Mouse (Mus musculus): ENCODE measurements around the gene Lrrfip1. TPM values are rescaled to one million over a fixed set of nuclear protein-coding genes. Genes with fewer than 3 reads are reported as not detected.

The Lrrfip1 gene
- total RNA-seq, 2 experiments from 2014 or later, result 131 to 149 TPM

- peak overlapping the region; percentile 83 for H3K4me3 ChIP-seq
- TF ChIP-seq CTCF (IDR thresholded peaks at IDR 0.05), result no peak
- peak overlapping the region; percentile 97 for H3K27ac ChIP-seq
- intact Hi-C loops (cut with DNase I), result no loop called here
- peak; percentile 83 for DNase-seq
Observed at GRCm38 (mm10) chr1:91054074-91054471, 55.5 kb downstream of the Lrrfip1 start.

GRCm38 (mm10) chr1:91054815-91055214, 56.3 kb downstream of the Lrrfip1 start:
- peak overlapping the region; percentile 83 for H3K4me3 ChIP-seq
- intact Hi-C loops (cut with DNase I), result no loop called here
- no peak for DNase-seq
- no peak for TF ChIP-seq CTCF (IDR thresholded peaks at IDR 0.05)
- H3K27ac ChIP-seq, result peak overlapping the region; percentile 97

- intact Hi-C loops (cut with DNase I), result no loop called here
- H3K27ac ChIP-seq, result peak overlapping the region; percentile 97
- DNase-seq, result no peak
- TF ChIP-seq CTCF (IDR thresholded peaks at IDR 0.05), result no peak
- H3K4me3 ChIP-seq, result peak overlapping the region; percentile 83
Observed at GRCm38 (mm10) chr1:91055744-91056143, 57.2 kb downstream of the Lrrfip1 start.

GRCm38 (mm10) chr1:91056416-91056815, 57.9 kb downstream of the Lrrfip1 start:
- DNase-seq, result no peak
- Histone ChIP-seq H3K4me3 (peak overlapping the region; percentile 83), H3K27ac (peak overlapping the region; percentile 97)
- TF ChIP-seq CTCF (IDR thresholded peaks at IDR 0.05), result no peak
- intact Hi-C loops (cut with DNase I), result no loop called here

- intact Hi-C loops (cut with DNase I), result no loop called here
- H3K27ac ChIP-seq, result peak overlapping the region; percentile 97
- no peak for TF ChIP-seq CTCF (IDR thresholded peaks at IDR 0.05)
- peak; percentile 51 for DNase-seq
- H3K4me3 ChIP-seq, result peak overlapping the region; percentile 83
Observed at GRCm38 (mm10) chr1:91057311-91058245, 59.0 kb downstream of the Lrrfip1 start.

- intact Hi-C loops (cut with DNase I), result no loop called here
- peak overlapping the region; percentile 97 for H3K27ac ChIP-seq
- DNase-seq, result no peak
- TF ChIP-seq CTCF (IDR thresholded peaks at IDR 0.05), result no peak
- peak overlapping the region; percentile 83 for H3K4me3 ChIP-seq
Observed at GRCm38 (mm10) chr1:91058251-91058650, 59.7 kb downstream of the Lrrfip1 start.

- intact Hi-C loops (cut with DNase I), result no loop called here
- Histone ChIP-seq H3K4me3 (0 out of 2 replicates have a peak overlapping the region, but pooled peaks have one; percentile 7), H3K27ac (peak overlapping the region; percentile 95)
- no peak for DNase-seq
- no peak for TF ChIP-seq CTCF (IDR thresholded peaks at IDR 0.05)
Observed at GRCm38 (mm10) chr1:91059792-91060604, 61.5 kb downstream of the Lrrfip1 start.

- H3K27ac ChIP-seq, result peak overlapping the region; percentile 95
- intact Hi-C loops (cut with DNase I), result no loop called here
- no peak for TF ChIP-seq CTCF (IDR thresholded peaks at IDR 0.05)
- peak; percentile 50 for DNase-seq
- no peak overlapping the region; the same call in 1 of the 2 replicates for H3K4me3 ChIP-seq
Observed at GRCm38 (mm10) chr1:91061105-91061504, 62.6 kb downstream of the Lrrfip1 start.

GRCm38 (mm10) chr1:91062363-91062762, 63.8 kb downstream of the Lrrfip1 start:
- peak overlapping the region; percentile 95 for H3K27ac ChIP-seq
- intact Hi-C loops (cut with DNase I), result no loop called here
- H3K4me3 ChIP-seq, result peak overlapping the region; percentile 5
- no peak for TF ChIP-seq CTCF (IDR thresholded peaks at IDR 0.05)
- peak; percentile 69 for DNase-seq

GRCm38 (mm10) chr1:91064053-91064452, 65.5 kb downstream of the Lrrfip1 start:
- Histone ChIP-seq H3K27ac (peak overlapping the region; percentile 95), H3K4me3 (peak overlapping the region; percentile 43)
- TF ChIP-seq CTCF (IDR thresholded peaks at IDR 0.05), result no peak
- DNase-seq, result no peak
- intact Hi-C loops (cut with DNase I), result no loop called here

- Histone ChIP-seq H3K27ac (peak overlapping the region; percentile 95), H3K4me3 (peak overlapping the region; percentile 43)
- no peak for TF ChIP-seq CTCF (IDR thresholded peaks at IDR 0.05)
- DNase-seq, result peak; percentile 81
- intact Hi-C loops (cut with DNase I), result no loop called here
Observed at GRCm38 (mm10) chr1:91064903-91065525, 66.5 kb downstream of the Lrrfip1 start.

GRCm38 (mm10) chr1:91066061-91066460, 67.5 kb downstream of the Lrrfip1 start:
- Histone ChIP-seq H3K4me3 (no peak overlapping the region; the same call in 1 of the 2 replicates), H3K27ac (peak overlapping the region; percentile 95)
- intact Hi-C loops (cut with DNase I), result no loop called here
- TF ChIP-seq CTCF (IDR thresholded peaks at IDR 0.05), result no peak
- no peak for DNase-seq

Data from gastrocnemius, adult 2 months (tissue).